Mouse (Mus musculus) CH12.LX (cell line): ENCODE results near the gene Haus2.

Experiments used
- CHD1 ChIP-seq: IDR thresholded peaks from 2 replicates; pipeline ENCODE4 v1.6.1; 2012; ENCODE audit warnings: low read depth, low read length, improper control_type of control experiment, inconsistent platforms
- CTCF ChIP-seq, 2 experiments: IDR thresholded peaks in 1 of 2; conservative IDR thresholded peaks in 1 of 2; 2 replicates each; pipeline ENCODE4 v1.5.1; 2011 to 2012; ENCODE audit warnings: low read depth in 2 of 2, low read length in 2 of 2, improper control_type of control experiment in 1 of 2, inconsistent platforms in 1 of 2, mild to moderate bottlenecking in 1 of 2, moderate library complexity in 1 of 2
- EP300 ChIP-seq: IDR thresholded peaks from 2 replicates; pipeline ENCODE4 v1.6.1; 2011; ENCODE audit warnings: low read length, improper control_type of control experiment
- ETS1 ChIP-seq: conservative IDR thresholded peaks from 2 replicates; pipeline ENCODE4 v1.6.1; 2012; ENCODE audit warnings: low read depth, mild to moderate bottlenecking, inconsistent platforms, low read length, improper control_type of control experiment, moderate library complexity
- IRF4 ChIP-seq: IDR thresholded peaks from 2 replicates; pipeline ENCODE4 v1.6.1; 2014; ENCODE audit warnings: low read depth, mild to moderate bottlenecking, inconsistent platforms, low read length, improper control_type of control experiment
- JUND ChIP-seq: conservative IDR thresholded peaks from 2 replicates; pipeline ENCODE4 v1.6.1; 2011; ENCODE audit warnings: low read depth, low read length, improper control_type of control experiment
- MAZ ChIP-seq: IDR thresholded peaks from 2 replicates; pipeline ENCODE4 v1.6.1; 2012; ENCODE audit warnings: low read depth, mild to moderate bottlenecking, inconsistent platforms, low read length, improper control_type of control experiment, moderate library complexity
- MYC ChIP-seq: IDR thresholded peaks from 2 replicates; pipeline ENCODE4 v1.6.1; 2011; ENCODE audit warnings: low read depth, mild to moderate bottlenecking, improper control_type of control experiment, low read length
- POLR2A ChIP-seq: IDR thresholded peaks from 2 replicates; pipeline ENCODE4 v1.6.1; 2011; ENCODE audit warnings: low read depth, mild to moderate bottlenecking, improper control_type of control experiment, low read length
- USF2 ChIP-seq: conservative IDR thresholded peaks from 2 replicates; pipeline ENCODE4 v1.6.1; 2011; ENCODE audit warnings: low read depth, low read length, improper control_type of control experiment
- ZMIZ1 ChIP-seq: IDR thresholded peaks from 2 replicates; pipeline ENCODE4 v1.6.1; 2012; ENCODE audit warnings: low read depth, mild to moderate bottlenecking, inconsistent platforms, low read length, improper control_type of control experiment
- ZNF384 ChIP-seq: IDR thresholded peaks from 2 replicates; pipeline ENCODE4 v1.6.1; 2012; ENCODE audit warnings: low read depth, low read length, improper control_type of control experiment, inconsistent platforms

- no peak for TF ChIP-seq CHD1
- no peak for TF ChIP-seq CTCF (conservative IDR thresholded peaks at IDR 0.05 in 1 of 2, IDR thresholded peaks at IDR 0.05 in 1 of 2; ENCODE audit: low read depth in 2 of 2, low read length in 2 of 2)
- TF ChIP-seq MYC = no peak
- TF ChIP-seq MAZ = no peak
- TF ChIP-seq POLR2A = no peak
- TF ChIP-seq ZNF384 = no peak
- TF ChIP-seq ETS1 = no peak
- no peak for TF ChIP-seq IRF4
- no peak for TF ChIP-seq ZMIZ1
- no peak for TF ChIP-seq JUND
- no peak for TF ChIP-seq EP300
- TF ChIP-seq USF2 = no peak
These were observed 51.4 kb downstream of the Haus2 start for GRCm38 (mm10) chr2:120660486-120661078.
